14 mouse cellular contexts compared by ENCODE assay signal in genomic region chr3:96225421-96225820, GRCm38 (mm10). TPM values are rescaled to one million over a fixed set of nuclear protein-coding genes. Genes with fewer than 3 reads are reported as not detected.
DNase-seq lines count a peak whose midpoint lies in the region; ATAC-seq and TF ChIP-seq lines count a peak whose summit lies in the region.
"Had no signal": no experiment of that assay in that cellular context is flagged by ENCODE, and none has a peak within 500 bp of the region (broad histone marks: within the 10 kb centered on the region; RNA-seq: fewer than 3 reads in every experiment).

No protein-coding gene starts in this region.

- H3K27ac ChIP-seq in heart, embryonic 13.5 days (replicated peaks), result no peak overlapping the region
- H3K27ac ChIP-seq in midbrain, embryonic 10.5 days (replicated peaks), result peak overlapping the region; percentile 30; the same call in 1 of the 2 replicates
- H3K27ac ChIP-seq in midbrain, embryonic 15.5 days, result no peak overlapping the region
- H3K27ac ChIP-seq in forebrain, embryonic 13.5 days, result no peak overlapping the region
- H3K27ac ChIP-seq in thymus, adult 2 months (ENCODE audit: control insufficient read depth, insufficient read depth, low read length), result no peak overlapping the region

- no peak overlapping the region for H3K4me3 ChIP-seq in heart, embryonic 13.5 days
- no peak overlapping the region for H3K4me3 ChIP-seq in midbrain, embryonic 10.5 days
- H3K4me3 ChIP-seq in midbrain, embryonic 15.5 days, result no peak overlapping the region
- no peak overlapping the region for H3K4me3 ChIP-seq in forebrain, embryonic 13.5 days
- H3K4me3 ChIP-seq in thymus, adult 2 months (ENCODE audit: control insufficient read depth, insufficient read depth, low read length), result no peak overlapping the region

- H3K4me2 ChIP-seq in heart, embryonic 13.5 days, result peak overlapping the region; percentile 18; the same call in 1 of the 2 replicates
- no peak overlapping the region for H3K4me2 ChIP-seq in midbrain, embryonic 15.5 days
- H3K4me2 ChIP-seq in forebrain, embryonic 13.5 days, result peak overlapping the region; percentile 7; the same call in 1 of the 2 replicates

- intact Hi-C loops in heart, postnatal 10 days (cut with DNase I), result no loop called here

- no peak for DNase-seq in heart, postnatal 10 days
- no peak for DNase-seq in midbrain, embryonic 10.5 days (ENCODE audit: low spot score)
- peak; percentile 51 for DNase-seq in retina, embryonic 14.5 days (ENCODE audit: low spot score)
- no peak for DNase-seq in thymus, adult 2 months
- DNase-seq: adrenal gland, postnatal 25 days; cerebellum, adult 11-12 months; gastrocnemius, postnatal 36 days; kidney, postnatal 4 days; lung, adult 18-20 months; right cerebral cortex, postnatal 25 days; thymus, postnatal 36 days had no signal

- no peaks in the 10 kb centered on the region for H3K27me3 ChIP-seq in heart, embryonic 13.5 days (replicated peaks)
- no peaks in the 10 kb centered on the region for H3K27me3 ChIP-seq in midbrain, embryonic 10.5 days (ENCODE audit: low read depth, poor library complexity, severe bottlenecking)
- H3K27me3 ChIP-seq in midbrain, embryonic 15.5 days (replicated peaks), result no peaks in the 10 kb centered on the region
- H3K27me3 ChIP-seq in forebrain, embryonic 13.5 days, result no peaks in the 10 kb centered on the region
- H3K27me3 ChIP-seq in thymus, adult 2 months (ENCODE audit: control insufficient read depth, insufficient read depth, low read length), result no peaks in the 10 kb centered on the region

- H3K4me1 ChIP-seq in heart, embryonic 13.5 days, result peaks cover 57% of the 10 kb centered on the region
- H3K4me1 ChIP-seq in midbrain, embryonic 10.5 days, result peaks cover 61% of the 10 kb centered on the region
- H3K4me1 ChIP-seq in midbrain, embryonic 15.5 days, result peaks cover 16% of the 10 kb centered on the region
- H3K4me1 ChIP-seq in forebrain, embryonic 13.5 days, result peaks cover 48% of the 10 kb centered on the region
- H3K4me1 ChIP-seq in thymus, adult 2 months (replicated peaks; ENCODE audit: control insufficient read depth, insufficient read depth, low read length), result peaks cover 19% of the 10 kb centered on the region

- no peaks in the 10 kb centered on the region for H3K36me3 ChIP-seq in heart, embryonic 13.5 days
- no peaks in the 10 kb centered on the region for H3K36me3 ChIP-seq in midbrain, embryonic 10.5 days
- no peaks in the 10 kb centered on the region for H3K36me3 ChIP-seq in midbrain, embryonic 15.5 days (replicated peaks)
- H3K36me3 ChIP-seq in forebrain, embryonic 13.5 days (ENCODE audit: poor library complexity, severe bottlenecking), result no peaks in the 10 kb centered on the region
- no peaks in the 10 kb centered on the region for H3K36me3 ChIP-seq in thymus, adult 2 months (ENCODE audit: control insufficient read depth, insufficient read depth, low read length)

- TF ChIP-seq CTCF in thymus, adult 2 months (IDR thresholded peaks at IDR 0.05; ENCODE audit: borderline replicate concordance, control insufficient read depth, extremely low read depth, insufficient read depth, low read length, poor library complexity), result no peak

- TF ChIP-seq POLR2A in thymus, adult 2 months (IDR thresholded peaks at IDR 0.05; ENCODE audit: control insufficient read depth, extremely low read depth, insufficient read depth, low read length, poor library complexity), result no peak

- peak overlapping the region; percentile 56; the same call in 1 of the 2 replicates for H3K9ac ChIP-seq in heart, embryonic 13.5 days
- no peak overlapping the region for H3K9ac ChIP-seq in midbrain, embryonic 15.5 days
- H3K9ac ChIP-seq in forebrain, embryonic 13.5 days, result peak overlapping the region; percentile 40; the same call in 1 of the 2 replicates

- no peak for ATAC-seq in heart, embryonic 13.5 days (ENCODE audit: extremely low read depth, insufficient number of reproducible peaks, low FRiP score, low TSS enrichment)
- ATAC-seq in midbrain, embryonic 15.5 days (replicated peaks), result no peak
- no peak for ATAC-seq in forebrain, embryonic 13.5 days

- no peaks in the 10 kb centered on the region for H3K9me3 ChIP-seq in heart, embryonic 13.5 days
- H3K9me3 ChIP-seq in midbrain, embryonic 10.5 days (replicated peaks), result no peaks in the 10 kb centered on the region
- H3K9me3 ChIP-seq in midbrain, embryonic 15.5 days, result no peaks in the 10 kb centered on the region
- H3K9me3 ChIP-seq in forebrain, embryonic 13.5 days (replicated peaks), result no peaks in the 10 kb centered on the region

- WGBS in heart, embryonic 13.5 days, result 36% methylated on average over 2 of the region's 2 CpGs
- WGBS in midbrain, embryonic 10.5 days, result 14% methylated on average over 2 of the region's 2 CpGs
- 11% methylated on average over 2 of the region's 2 CpGs for WGBS in midbrain, embryonic 15.5 days
- WGBS in forebrain, embryonic 13.5 days, result 8% methylated on average over 2 of the region's 2 CpGs
- WGBS in thymus, adult 2 months, result 82% methylated on average over 2 of the region's 2 CpGs

RNA-seq across cellular contexts. Expression of gene Hist2h2be, which starts 4.5 kb away (rescaled TPM):
- polyA plus RNA-seq in heart, embryonic 13.5 days (2015; fragmentation: Nextera tagmentation; extraction: Ambion mirVana), result 3.6 and 5.0 TPM in 2 replicates
- total RNA-seq in heart, postnatal 10 days (2021), result 1 to 10 TPM; 4.6 to 5.9 TPM
- polyA plus RNA-seq in midbrain, embryonic 10.5 days (2016; fragmentation: Nextera tagmentation; extraction: Ambion mirVana), result 11.5 and 11.9 TPM in 2 replicates
- 5.1 and 5.4 TPM in 2 replicates for polyA plus RNA-seq in midbrain, embryonic 15.5 days (2015; fragmentation: Nextera tagmentation; extraction: Ambion mirVana)
- 10.7 and 11.0 TPM in 2 replicates for polyA plus RNA-seq in forebrain, embryonic 13.5 days (2015; fragmentation: Nextera tagmentation; extraction: Ambion mirVana)
- polyA plus RNA-seq in thymus, adult 2 months (2012; rRNA removed), result 14.7 and 16.7 TPM in 2 replicates

RNA-seq across cellular contexts. Expression of gene Hist2h2ac, which starts 4.7 kb away (rescaled TPM):
- polyA plus RNA-seq in heart, embryonic 13.5 days (2015; fragmentation: Nextera tagmentation; extraction: Ambion mirVana), result 4.5 and 5.0 TPM in 2 replicates
- 100 to 1,000 TPM; 103 to 121 TPM for total RNA-seq in heart, postnatal 10 days (2021)
- 7.3 and 17.2 TPM in 2 replicates for polyA plus RNA-seq in midbrain, embryonic 10.5 days (2016; fragmentation: Nextera tagmentation; extraction: Ambion mirVana)
- polyA plus RNA-seq in midbrain, embryonic 15.5 days (2015; fragmentation: Nextera tagmentation; extraction: Ambion mirVana), result 1.8 and 2.2 TPM in 2 replicates
- polyA plus RNA-seq in forebrain, embryonic 13.5 days (2015; fragmentation: Nextera tagmentation; extraction: Ambion mirVana), result 13.2 and 13.3 TPM in 2 replicates
- polyA plus RNA-seq in thymus, adult 2 months (2012; rRNA removed), result 149 and 173 TPM in 2 replicates

RNA-seq across cellular contexts. Expression of gene Hist2h2ab, which starts 5.8 kb away (rescaled TPM):
- polyA plus RNA-seq in heart, embryonic 13.5 days (2015; fragmentation: Nextera tagmentation; extraction: Ambion mirVana), result not detected in 2 replicates
- total RNA-seq in heart, postnatal 10 days (2021), result 10 to 100 TPM; 10.6 to 14.9 TPM
- 0.98 TPM in 1 of 2 replicates, not detected in the other for polyA plus RNA-seq in midbrain, embryonic 10.5 days (2016; fragmentation: Nextera tagmentation; extraction: Ambion mirVana)
- 0.92 TPM in 1 of 2 replicates, not detected in the other for polyA plus RNA-seq in midbrain, embryonic 15.5 days (2015; fragmentation: Nextera tagmentation; extraction: Ambion mirVana)
- polyA plus RNA-seq in forebrain, embryonic 13.5 days (2015; fragmentation: Nextera tagmentation; extraction: Ambion mirVana), result 0.78 and 2.2 TPM in 2 replicates
- 6.1 and 15.8 TPM in 2 replicates for polyA plus RNA-seq in thymus, adult 2 months (2012; rRNA removed)

RNA-seq across cellular contexts. Expression of gene Bola1, which starts 5.9 kb away (rescaled TPM):
- polyA plus RNA-seq in heart, embryonic 13.5 days (2015; fragmentation: Nextera tagmentation; extraction: Ambion mirVana), result 42.5 and 46.7 TPM in 2 replicates
- 10 to 100 TPM; 19.3 to 19.6 TPM for total RNA-seq in heart, postnatal 10 days (2021)
- 86.7 and 92.8 TPM in 2 replicates for polyA plus RNA-seq in midbrain, embryonic 10.5 days (2016; fragmentation: Nextera tagmentation; extraction: Ambion mirVana)
- 51.0 and 59.9 TPM in 2 replicates for polyA plus RNA-seq in midbrain, embryonic 15.5 days (2015; fragmentation: Nextera tagmentation; extraction: Ambion mirVana)
- 82.2 and 86.6 TPM in 2 replicates for polyA plus RNA-seq in forebrain, embryonic 13.5 days (2015; fragmentation: Nextera tagmentation; extraction: Ambion mirVana)
- polyA plus RNA-seq in thymus, adult 2 months (2012; rRNA removed), result 54.1 and 55.4 TPM in 2 replicates

RNA-seq across cellular contexts. Expression of gene Hist2h3c2, which starts 13.5 kb away (rescaled TPM):
- polyA plus RNA-seq in heart, embryonic 13.5 days (2015; fragmentation: Nextera tagmentation; extraction: Ambion mirVana), result 3.0 and 4.3 TPM in 2 replicates
- 10 to 100 TPM; 78.6 to 96.2 TPM for total RNA-seq in heart, postnatal 10 days (2021)
- 8.1 TPM in 2 replicates for polyA plus RNA-seq in midbrain, embryonic 10.5 days (2016; fragmentation: Nextera tagmentation; extraction: Ambion mirVana)
- 2.3 and 2.4 TPM in 2 replicates for polyA plus RNA-seq in midbrain, embryonic 15.5 days (2015; fragmentation: Nextera tagmentation; extraction: Ambion mirVana)
- polyA plus RNA-seq in forebrain, embryonic 13.5 days (2015; fragmentation: Nextera tagmentation; extraction: Ambion mirVana), result 14.7 and 15.0 TPM in 2 replicates
- polyA plus RNA-seq in thymus, adult 2 months (2012; rRNA removed), result 1,020 and 1,654 TPM in 2 replicates
